Mouse (Mus musculus): ENCODE results near the gene Ccdc38. TPM values are rescaled to one million over a fixed set of nuclear protein-coding genes. Genes with fewer than 3 reads are reported as not detected.

The Ccdc38 gene
- polyA plus RNA-seq, 1 experiment from 2014 or later, result 0.68 TPM

GRCm38 (mm10) chr10:93614850-93615249, 74.4 kb downstream of the Ccdc38 start:
- ATAC-seq (ENCODE audit: insufficient number of reproducible peaks, insufficient read depth, low FRiP score, low TSS enrichment), result no peak
- H3K4me2 ChIP-seq (replicated peaks), result no peak overlapping the region
- H3K36me3 ChIP-seq, result no peaks in the 10 kb centered on the region
- no peaks in the 10 kb centered on the region for H3K4me1 ChIP-seq
- no peak overlapping the region for H3K27ac ChIP-seq
- WGBS, result 54% methylated on average over 8 of the region's 8 CpGs
- H3K9ac ChIP-seq, result no peak overlapping the region
- H3K27me3 ChIP-seq, result no peaks in the 10 kb centered on the region
- H3K4me3 ChIP-seq, result no peak overlapping the region
- no peaks in the 10 kb centered on the region for H3K9me3 ChIP-seq

- ATAC-seq (ENCODE audit: insufficient number of reproducible peaks, insufficient read depth, low FRiP score, low TSS enrichment), result no peak
Observed at GRCm38 (mm10) chr10:93620438-93621179, 80.2 kb downstream of the Ccdc38 start.

GRCm38 (mm10) chr10:93623725-93624124, 83.3 kb downstream of the Ccdc38 start:
- Histone ChIP-seq H3K36me3 (no peaks in the 10 kb centered on the region), H3K27ac (no peak overlapping the region), H3K4me3 (no peak overlapping the region), H3K4me2 (replicated peaks) (no peak overlapping the region), H3K27me3 (no peaks in the 10 kb centered on the region), H3K9me3 (no peaks in the 10 kb centered on the region), H3K9ac (no peak overlapping the region), H3K4me1 (no peaks in the 10 kb centered on the region; the same call in 1 of the 2 replicates)
- 54% methylated on average over 9 of the region's 9 CpGs for WGBS
- ATAC-seq (ENCODE audit: insufficient number of reproducible peaks, insufficient read depth, low FRiP score, low TSS enrichment), result no peak

More at GRCm38 (mm10) chr10:93620438-93621179, 80.2 kb downstream of the Ccdc38 start:
- H3K9ac ChIP-seq, result no peak overlapping the region
- no peak overlapping the region for H3K4me3 ChIP-seq
- no peaks in the 10 kb centered on the region for H3K36me3 ChIP-seq
- no peak overlapping the region for H3K27ac ChIP-seq
- WGBS, result 75% methylated on average over 7 of the region's 7 CpGs
- no peaks in the 10 kb centered on the region for H3K27me3 ChIP-seq
- H3K9me3 ChIP-seq, result no peaks in the 10 kb centered on the region
- H3K4me1 ChIP-seq, result no peaks in the 10 kb centered on the region; the same call in 1 of the 2 replicates
- no peak overlapping the region for H3K4me2 ChIP-seq (replicated peaks)

GRCm38 (mm10) chr10:93624151-93624550, 83.7 kb downstream of the Ccdc38 start:
- H3K9me3 ChIP-seq, result no peaks in the 10 kb centered on the region
- H3K4me2 ChIP-seq (replicated peaks), result no peak overlapping the region
- no peaks in the 10 kb centered on the region for H3K27me3 ChIP-seq
- H3K27ac ChIP-seq, result no peak overlapping the region
- H3K36me3 ChIP-seq, result no peaks in the 10 kb centered on the region
- no peak overlapping the region for H3K9ac ChIP-seq
- WGBS, result 74% methylated on average over 10 of the region's 10 CpGs
- no peak for ATAC-seq (ENCODE audit: insufficient number of reproducible peaks, insufficient read depth, low FRiP score, low TSS enrichment)
- H3K4me3 ChIP-seq, result no peak overlapping the region
- no peaks in the 10 kb centered on the region; the same call in 1 of the 2 replicates for H3K4me1 ChIP-seq

- H3K27ac ChIP-seq, result no peak overlapping the region
- ATAC-seq (ENCODE audit: insufficient number of reproducible peaks, insufficient read depth, low FRiP score, low TSS enrichment), result no peak
- H3K9ac ChIP-seq, result no peak overlapping the region
- H3K4me2 ChIP-seq (replicated peaks), result no peak overlapping the region
- no peaks in the 10 kb centered on the region for H3K4me1 ChIP-seq
- no peak overlapping the region for H3K4me3 ChIP-seq
- H3K9me3 ChIP-seq, result no peaks in the 10 kb centered on the region
- 85% methylated on average over 5 of the region's 5 CpGs for WGBS
- no peaks in the 10 kb centered on the region for H3K36me3 ChIP-seq
- H3K27me3 ChIP-seq, result no peaks in the 10 kb centered on the region
Observed at GRCm38 (mm10) chr10:93630310-93630709, 89.9 kb downstream of the Ccdc38 start.

DNA sequence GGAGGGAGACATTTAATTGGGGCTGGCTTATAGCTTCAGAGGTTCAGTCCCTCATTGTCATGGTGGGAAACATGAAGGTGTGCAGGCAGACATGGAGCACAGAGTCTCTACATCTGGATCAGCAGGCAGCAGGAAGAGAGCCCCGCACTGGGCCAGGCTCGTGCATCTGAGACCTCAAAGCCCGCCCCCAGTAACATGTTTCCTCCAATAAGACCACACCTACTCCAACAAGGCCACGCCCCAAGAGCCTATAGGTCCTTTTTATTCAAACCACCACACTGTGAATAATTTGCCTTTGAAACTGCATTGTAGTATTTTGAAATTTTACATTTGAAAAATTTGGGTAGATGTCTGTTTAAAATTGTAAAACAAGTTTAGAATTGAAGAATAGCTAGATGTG, 91.7 kb downstream of the Ccdc38 start:
- Histone ChIP-seq H3K4me2 (replicated peaks) (no peak overlapping the region), H3K36me3 (no peaks in the 10 kb centered on the region), H3K27me3 (no peaks in the 10 kb centered on the region), H3K27ac (no peak overlapping the region), H3K4me1 (no peaks in the 10 kb centered on the region), H3K9me3 (no peaks in the 10 kb centered on the region), H3K4me3 (no peak overlapping the region), H3K9ac (no peak overlapping the region)
- WGBS, result 72% methylated on average over 4 of the region's 4 CpGs
- ATAC-seq (ENCODE audit: insufficient number of reproducible peaks, insufficient read depth, low FRiP score, low TSS enrichment), result no peak

- Histone ChIP-seq H3K9me3 (no peaks in the 10 kb centered on the region), H3K27me3 (0 out of 2 replicates have a peak, but pooled peaks cover 7% of the 10 kb centered on the region), H3K4me2 (replicated peaks) (no peak overlapping the region), H3K9ac (no peak overlapping the region), H3K4me1 (no peaks in the 10 kb centered on the region), H3K4me3 (no peak overlapping the region), H3K27ac (no peak overlapping the region), H3K36me3 (no peaks in the 10 kb centered on the region)
- WGBS, result 84% methylated on average over 5 of the region's 5 CpGs
- no peak for ATAC-seq (ENCODE audit: insufficient number of reproducible peaks, insufficient read depth, low FRiP score, low TSS enrichment)
Observed at GRCm38 (mm10) chr10:93633563-93633962, 93.1 kb downstream of the Ccdc38 start.

Other genes with a start within 250 kb of the Ccdc38 start
- gene Elk3, start 229.5 kb upstream of the Ccdc38 start, polyA plus RNA-seq (2016; fragmentation: Nextera tagmentation; extraction: Ambion mirVana), result 37.6 and 38.4 TPM in 2 replicates
- gene Lta4h, start 87.2 kb upstream of the Ccdc38 start, polyA plus RNA-seq (2016; fragmentation: Nextera tagmentation; extraction: Ambion mirVana), result 223 and 224 TPM in 2 replicates
- not detected in 2 replicates for gene Hal, start 51.9 kb upstream of the Ccdc38 start, polyA plus RNA-seq (2016; fragmentation: Nextera tagmentation; extraction: Ambion mirVana)
- 0.11 and 0.42 TPM in 2 replicates for gene Amdhd1, start 599 bp upstream of the Ccdc38 start, polyA plus RNA-seq (2016; fragmentation: Nextera tagmentation; extraction: Ambion mirVana)
- 144 and 147 TPM in 2 replicates for gene Snrpf, start 49.1 kb downstream of the Ccdc38 start, polyA plus RNA-seq (2016; fragmentation: Nextera tagmentation; extraction: Ambion mirVana)
- 0.89 and 1.5 TPM in 2 replicates for gene Ntn4, start 100.0 kb downstream of the Ccdc38 start, polyA plus RNA-seq (2016; fragmentation: Nextera tagmentation; extraction: Ambion mirVana)